Mouse (Mus musculus): Measurements from ENCODE around the gene Nos1ap.

Gene Nos1ap

DNA sequence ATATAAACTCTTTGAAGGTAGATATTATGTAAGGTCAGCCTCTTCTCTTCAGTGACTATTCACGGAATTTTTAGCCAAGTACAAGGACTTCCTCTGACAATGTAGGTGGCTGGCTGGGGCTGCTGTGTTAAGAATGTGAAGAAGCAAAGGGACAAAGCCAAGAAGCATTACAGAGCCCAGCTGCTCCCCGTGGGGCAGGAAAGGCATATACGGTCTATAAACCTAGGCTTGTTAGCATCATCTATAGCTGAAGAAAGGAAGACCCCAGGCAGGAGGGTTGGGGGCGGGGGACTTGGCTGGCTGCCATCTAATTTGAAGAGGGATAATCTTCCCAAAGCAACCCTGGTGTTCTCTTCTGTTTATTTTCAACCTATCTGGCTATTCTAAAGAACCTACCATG, 180.6 kb downstream of the Nos1ap start:
- no peak for DNase-seq

DNA sequence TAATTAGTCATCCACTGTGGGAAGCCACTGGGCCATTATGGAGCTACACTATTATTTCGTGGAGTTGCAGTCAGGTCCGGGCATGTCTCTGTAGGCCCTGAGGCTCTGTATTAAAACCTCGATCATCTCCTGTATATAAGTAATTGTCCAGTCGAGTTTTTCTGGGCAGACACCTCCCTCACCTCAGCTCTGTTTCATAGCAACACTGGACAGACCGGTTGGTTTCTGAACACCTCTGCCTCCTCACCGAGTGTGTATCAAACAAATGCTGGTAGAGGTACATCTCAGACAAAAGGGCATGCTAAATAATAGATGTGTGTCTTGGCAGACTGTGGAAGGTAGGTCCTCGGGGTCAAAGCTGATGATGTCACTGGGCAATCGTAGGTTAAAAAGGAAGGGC, 182.7 kb downstream of the Nos1ap start:
- no peak for DNase-seq

DNA sequence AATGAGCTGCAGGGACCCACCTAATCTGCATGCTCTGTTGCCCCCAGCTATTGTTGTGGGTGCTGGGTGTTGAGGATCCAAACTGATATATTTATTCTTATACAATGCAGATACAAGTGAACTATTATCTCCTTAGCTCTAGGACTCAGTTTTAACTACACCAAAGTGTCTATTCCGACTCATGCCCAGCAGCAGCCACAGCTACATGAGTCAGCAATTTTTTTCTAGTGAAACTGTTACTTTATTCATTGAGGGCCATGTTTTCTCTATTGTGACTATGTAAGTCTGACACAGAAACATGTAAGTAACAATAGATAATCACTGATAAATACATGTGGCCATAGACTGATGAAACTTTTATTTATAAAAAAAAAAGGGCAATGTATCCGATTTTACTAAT, 184.5 kb downstream of the Nos1ap start:
- no peak for DNase-seq

DNA sequence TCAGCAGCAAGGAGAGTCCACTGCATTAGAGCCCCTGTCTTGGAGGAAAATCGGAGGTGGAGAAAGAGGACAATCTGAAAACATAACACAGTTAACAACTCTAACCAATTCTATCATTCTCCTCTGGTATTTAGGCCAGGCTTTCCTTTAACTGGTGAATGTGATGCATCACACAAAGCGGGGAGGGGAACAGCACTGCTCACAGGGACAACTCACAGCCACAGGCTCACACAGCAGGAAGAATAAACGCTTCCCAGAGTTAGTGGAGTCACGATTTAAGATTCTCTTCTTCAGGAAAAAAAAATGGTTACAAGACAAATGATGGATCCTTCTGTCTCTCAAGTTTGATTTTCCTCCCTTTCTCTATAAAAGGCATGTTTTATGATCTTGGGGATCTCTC, 187.0 kb downstream of the Nos1ap start:
- DNase-seq: no peak

DNA sequence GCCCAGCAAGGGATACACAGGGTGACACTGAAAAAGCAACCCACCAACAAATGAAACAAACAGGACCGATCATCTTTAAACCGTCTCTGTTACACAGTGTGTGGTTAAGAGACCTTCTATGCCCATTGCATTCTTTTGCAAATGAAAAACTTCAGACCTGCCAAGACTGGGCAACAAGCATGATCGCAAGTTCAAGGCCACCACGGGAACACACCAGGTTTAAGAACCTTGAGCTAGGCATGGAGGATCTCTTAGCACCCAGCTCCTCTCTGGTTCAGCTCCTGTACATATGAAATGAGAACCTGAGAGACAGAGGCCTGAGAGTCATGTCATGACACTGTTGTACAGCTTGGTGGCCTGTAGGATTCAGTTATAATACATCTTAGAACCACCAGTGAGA, 190.8 kb downstream of the Nos1ap start:
- DNase-seq: no peak

DNA sequence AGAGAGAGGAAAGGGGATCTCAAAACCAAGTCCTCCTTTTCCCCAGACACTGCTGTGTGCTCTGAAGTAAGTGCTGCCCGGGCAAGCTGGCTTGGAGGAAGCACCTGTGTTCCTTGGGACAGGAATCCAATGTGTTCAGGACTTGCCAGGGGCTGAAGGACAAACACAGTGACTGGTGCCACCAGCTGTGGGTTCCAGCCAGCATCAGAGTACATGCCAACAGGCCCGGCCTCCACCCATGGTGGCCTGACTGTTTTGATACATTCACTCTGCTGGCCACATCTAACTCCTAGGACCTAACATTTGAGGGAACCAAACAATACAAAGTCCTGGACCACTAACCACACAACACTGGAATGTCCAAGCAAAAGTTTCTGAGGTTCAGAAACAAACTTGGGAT, 194.6 kb downstream of the Nos1ap start:
- no peak for DNase-seq

DNA sequence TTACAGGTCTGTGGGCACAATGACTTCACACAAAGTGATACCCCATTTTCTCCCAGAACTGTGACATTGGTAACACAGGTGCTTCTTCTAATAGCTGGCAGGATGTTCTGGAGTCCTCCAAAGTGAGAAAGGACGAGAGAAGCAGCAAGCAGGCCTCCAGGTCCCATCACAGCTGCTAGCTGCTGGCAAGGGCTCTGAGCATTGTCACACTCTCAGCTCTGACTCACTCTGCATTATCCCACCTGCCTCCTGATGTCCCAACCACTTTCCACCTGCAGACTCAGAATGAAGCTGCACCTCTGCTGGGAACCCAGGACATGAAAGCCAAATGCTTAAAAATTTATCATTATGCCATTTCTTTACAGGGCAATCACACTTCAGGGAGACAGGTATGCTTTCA, 195.0 kb downstream of the Nos1ap start:
- DNase-seq: no peak

DNA sequence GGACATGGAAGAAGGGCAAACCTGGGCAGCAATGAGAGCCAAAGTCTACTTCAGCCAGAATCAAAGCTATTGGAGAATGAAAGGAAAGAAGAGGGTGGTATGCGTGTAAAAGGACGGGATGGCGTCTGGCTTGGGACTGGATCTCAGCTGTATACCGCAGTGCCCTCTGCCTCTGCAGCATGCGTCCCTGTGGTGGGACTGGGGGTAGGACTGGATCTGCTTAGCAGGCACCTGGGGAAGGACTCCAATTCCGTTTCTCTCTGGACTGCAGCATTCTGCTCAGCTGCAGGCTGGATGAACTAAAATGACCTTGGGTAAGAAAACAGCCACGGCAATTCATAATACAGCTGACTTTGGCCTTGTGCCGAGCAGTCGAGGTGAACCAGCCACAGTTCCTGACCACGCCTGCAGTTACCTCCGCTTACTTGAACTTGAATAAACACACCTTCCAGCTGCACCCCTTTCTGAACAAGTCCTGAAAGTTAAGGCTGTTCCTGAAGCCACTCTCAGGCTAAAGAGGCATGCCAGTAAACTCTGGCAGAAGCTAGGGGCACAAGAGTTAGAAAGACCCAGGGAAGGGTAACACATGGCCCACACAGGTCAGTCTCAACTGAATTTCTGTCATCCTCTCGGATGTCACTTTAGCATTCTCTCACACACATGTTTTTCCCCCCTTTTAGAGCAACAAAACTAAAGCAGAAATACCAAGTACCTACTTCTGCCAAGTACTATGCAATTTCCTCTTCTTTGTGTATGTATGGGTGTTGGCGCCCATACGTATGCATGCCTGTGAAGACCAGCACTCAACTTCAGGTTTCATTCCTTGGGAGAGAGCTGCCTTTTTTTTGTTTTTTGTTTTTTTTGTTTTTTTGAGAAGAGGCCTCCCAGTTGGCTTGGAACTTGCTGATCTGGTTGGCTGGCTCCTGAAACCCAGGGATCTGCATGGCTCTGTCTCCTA, 196.6 kb downstream of the Nos1ap start:
- DNase-seq: no peak

DNA sequence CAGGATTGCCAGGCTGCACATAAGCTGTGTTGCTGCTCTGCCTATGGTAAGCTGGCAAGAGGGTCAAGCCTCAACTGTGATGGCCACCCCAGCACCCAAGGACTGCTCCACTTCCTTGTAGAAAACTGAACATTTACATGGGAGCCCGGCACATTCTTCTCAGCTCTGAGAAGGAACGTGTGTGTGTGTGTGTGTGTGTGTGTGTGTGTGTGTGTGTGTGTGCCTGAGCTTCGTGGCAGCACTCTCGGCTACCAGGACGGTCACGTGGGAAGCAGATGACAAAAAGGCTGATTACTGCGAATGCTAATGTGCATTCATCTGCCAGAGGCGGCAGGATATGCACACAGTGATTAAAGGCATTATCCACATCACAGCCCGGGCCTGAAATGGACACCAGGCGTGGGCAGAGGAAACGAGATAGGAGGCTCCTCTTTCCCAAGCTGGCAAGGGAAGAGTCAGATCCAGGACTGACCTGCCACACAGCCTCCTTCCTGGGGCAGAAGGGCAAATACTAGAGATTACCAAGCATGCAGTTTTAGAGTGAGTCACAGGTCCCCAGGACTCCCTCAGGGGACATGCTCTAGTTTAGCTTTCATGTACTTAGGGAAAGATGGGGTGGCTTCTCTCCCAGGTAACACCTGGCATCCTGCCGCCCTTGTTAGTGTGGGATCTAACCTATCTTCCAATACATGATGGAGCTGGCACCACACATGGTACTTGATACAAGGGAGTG, 202.3 kb downstream of the Nos1ap start:
- DNase-seq: no peak

DNA sequence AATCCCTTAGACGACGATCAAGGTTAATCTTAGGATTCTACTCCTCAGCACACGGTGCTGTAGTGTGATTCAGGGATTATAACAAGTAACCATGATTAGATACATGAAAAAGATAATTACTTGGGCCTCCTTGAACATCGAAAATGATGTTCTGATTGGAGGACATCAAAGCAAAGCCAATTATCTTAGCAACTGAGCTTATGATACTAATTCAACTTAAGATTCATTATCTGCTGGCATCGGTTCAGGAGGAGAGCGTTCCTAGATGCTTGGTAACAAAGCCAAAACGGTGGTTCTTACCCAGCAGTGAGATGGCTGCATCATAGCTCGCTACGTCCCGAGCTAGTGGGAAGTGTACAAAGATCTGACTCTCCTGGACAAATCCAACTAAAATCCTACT, 204.2 kb downstream of the Nos1ap start:
- DNase-seq: no peak

DNA sequence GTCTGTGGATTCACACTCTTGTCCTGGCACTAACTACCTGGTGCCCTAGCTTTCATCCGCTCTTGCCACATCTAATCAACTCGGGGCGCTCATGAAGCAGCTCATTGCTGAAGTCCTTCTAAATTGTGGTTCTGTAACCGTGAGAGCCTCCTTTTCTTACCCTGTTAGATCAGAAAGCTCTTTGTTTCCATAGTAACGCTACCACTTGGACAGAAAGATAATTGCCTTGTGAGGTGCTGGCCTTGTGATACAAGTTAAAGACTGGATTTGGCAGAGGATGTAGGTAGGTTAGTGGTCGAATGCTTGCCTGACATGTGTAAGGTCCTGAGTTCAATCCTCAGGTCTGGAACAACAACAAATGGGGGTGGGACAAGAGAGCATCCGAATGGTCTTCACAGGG, 206.1 kb downstream of the Nos1ap start:
- no peak for DNase-seq

DNA sequence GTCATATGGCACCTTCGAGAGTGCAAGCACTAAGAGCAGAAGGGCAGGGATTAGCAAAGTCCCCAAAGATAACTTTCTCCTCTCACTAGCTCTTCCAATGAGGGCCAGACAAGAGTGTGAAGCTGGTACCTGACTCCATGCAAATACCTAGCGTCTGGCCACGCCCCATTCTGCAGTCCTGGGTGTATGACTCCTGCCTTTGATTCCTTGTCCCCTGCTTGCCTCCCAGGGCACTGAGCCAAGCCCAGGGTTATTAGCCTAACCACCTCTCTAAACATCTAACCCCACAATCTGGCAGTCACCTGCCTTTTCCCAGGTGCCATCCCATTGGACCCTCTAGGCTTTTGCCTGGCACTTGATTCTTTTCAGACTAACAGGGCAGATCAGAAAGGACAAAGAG, 208.2 kb downstream of the Nos1ap start:
- no peak for DNase-seq

DNA sequence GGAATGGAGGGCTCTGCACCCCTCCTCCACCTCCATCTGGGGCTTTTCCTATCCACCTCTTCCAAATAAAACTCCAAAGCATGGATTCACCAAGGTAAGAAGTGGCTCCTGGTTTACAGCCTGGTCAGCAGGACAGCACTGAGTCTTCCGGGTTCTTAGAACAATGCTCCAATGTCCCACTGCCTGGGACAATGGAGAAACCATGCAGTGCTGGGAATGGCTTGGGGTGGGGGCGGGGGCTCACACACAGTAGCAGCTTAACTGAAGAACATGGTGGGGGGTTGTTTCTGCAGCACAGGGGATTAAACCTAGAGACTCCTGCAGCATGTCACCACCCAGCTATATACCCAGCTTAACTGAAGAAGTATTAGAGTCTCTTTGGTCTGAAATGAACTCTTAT, 209.2 kb downstream of the Nos1ap start:
- DNase-seq: no peak

DNA sequence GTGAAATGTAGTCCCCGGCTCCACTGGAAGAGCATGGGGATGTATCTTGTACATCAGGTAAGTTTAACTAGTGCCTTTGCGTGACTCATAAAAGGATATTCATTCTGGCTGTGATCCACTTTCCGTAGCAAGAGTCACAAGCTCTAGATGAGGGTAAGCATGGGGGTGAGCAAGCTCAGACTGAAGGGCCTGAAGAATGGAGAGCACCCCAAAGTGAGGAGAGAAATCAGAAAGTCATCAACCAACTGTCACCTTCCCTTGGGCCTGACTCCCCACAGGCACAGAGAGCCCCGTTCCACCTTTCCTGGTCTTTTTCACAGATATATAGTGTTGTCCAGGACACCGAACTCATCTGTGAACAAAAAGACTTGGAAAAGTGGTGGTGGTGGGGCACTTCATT, 213.9 kb downstream of the Nos1ap start:
- DNase-seq: no peak

DNA sequence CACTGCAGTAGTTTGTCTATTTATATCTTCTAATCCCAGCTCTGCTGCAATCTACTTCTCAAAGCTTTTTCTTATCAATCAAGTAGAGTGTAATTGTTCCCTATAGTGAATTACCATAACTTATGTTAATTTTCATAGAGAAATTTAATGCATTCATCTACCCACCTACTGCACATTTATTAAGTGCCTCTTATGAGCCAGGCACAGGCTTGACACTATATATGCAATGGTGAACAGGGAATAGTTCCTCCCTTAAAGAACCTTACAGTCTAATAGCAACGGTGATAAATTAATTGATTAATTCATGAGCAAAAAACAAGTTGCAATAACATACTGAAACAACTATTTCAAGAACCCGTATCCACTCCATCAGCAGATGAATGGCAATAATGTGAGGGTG, 215.9 kb downstream of the Nos1ap start:
- no peak for DNase-seq

DNA sequence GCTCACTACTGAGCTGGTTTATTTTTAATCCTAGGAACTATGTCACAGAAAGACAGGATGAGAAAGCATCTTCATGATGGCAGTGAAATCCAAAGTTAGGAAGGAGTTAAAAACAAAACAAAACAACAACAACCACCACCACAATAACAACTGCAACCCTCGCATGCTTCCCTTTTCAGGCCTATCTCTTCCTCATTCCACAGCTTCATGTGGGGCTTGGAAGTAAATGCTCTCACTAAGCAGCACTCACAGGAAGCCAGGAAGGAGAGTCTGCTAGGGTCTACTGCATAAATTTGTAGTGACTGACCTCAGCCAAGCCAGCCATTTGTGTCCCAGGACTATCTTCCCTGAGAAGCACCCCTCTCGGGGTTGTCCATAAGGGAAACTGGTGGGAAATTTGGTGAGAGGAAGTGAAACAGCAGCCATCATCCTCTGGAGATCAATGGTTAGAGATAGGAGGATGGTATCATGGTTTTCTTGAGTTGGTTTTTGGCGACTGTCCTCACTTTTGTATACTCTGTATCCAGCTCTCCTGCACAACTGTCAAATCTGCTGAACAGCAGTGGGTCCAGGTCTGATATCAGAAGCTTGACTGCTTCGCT, 218.4 kb downstream of the Nos1ap start:
- no peak for DNase-seq

DNA sequence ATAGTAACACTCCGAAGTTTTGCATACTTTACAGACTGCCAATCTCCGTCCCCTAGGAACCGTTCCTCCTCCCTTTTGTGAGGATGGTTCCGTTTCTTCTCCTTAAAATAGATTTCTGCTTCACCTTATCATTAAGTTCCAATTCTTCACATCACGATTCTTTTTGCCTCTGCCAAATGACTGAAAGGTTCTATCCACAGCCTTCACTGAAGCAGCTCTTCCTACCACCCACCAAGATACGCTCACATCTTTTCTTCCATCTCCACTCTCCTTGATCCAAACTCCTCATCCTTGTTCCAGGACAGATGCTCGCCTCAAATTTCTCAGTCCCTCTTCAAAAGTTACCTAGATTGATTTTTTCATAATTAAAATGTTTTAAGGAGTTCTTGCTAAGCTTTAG, 220.8 kb downstream of the Nos1ap start:
- no peak for DNase-seq

DNA sequence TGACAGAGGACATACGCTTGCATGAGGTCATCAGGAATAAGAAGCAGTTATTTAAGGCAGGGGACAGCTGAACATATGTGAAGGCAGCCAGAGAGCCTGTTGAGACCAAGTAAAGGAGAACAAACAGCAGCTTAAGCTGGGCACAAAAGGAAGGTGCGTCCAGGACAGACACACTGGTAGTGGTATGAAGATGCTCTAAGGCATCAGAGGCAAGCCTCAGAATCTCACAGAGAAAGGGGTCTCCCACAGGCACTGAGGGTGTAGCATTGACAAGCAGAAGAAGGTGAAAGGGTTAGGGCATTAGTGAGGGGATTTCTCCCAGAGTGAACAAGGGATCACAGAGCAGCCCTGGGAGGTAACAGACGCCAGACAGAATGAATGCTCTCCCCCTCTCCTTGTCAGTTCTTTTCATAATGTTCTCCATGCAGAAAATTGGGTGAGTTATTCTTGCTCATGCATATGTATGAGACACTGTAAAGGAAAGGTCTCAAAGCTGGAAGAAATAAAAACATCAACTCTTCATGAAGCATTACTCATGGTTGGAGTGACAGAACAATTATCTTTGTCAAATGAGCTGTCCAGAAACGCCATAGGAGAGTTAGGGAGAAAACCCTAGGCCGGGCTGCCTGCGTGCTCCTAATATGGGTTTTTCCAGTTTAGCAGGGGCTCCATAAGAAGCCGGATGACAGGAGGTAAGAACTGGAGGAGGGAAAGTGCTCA, 222.5 kb downstream of the Nos1ap start:
- no peak for DNase-seq

DNA sequence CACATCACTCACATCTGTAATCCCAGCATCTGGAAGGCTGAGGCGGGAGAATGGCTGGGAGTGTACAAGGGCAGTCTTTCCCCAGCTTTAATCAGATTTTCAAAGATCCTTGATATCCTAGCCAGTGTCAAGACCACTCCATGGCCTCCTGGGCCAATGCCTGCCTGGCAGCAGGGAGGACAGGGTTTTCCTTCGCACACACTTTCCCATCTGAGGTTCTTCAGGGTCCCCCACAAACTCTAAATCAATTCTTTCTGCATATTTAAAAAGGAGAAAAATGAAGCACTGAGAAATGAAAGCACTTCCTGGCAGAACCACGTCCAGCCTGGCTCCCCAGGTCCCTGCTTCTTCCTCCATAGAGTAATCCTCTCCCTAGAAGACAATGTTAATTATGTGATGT, 225.9 kb downstream of the Nos1ap start:
- no peak for DNase-seq

DNA sequence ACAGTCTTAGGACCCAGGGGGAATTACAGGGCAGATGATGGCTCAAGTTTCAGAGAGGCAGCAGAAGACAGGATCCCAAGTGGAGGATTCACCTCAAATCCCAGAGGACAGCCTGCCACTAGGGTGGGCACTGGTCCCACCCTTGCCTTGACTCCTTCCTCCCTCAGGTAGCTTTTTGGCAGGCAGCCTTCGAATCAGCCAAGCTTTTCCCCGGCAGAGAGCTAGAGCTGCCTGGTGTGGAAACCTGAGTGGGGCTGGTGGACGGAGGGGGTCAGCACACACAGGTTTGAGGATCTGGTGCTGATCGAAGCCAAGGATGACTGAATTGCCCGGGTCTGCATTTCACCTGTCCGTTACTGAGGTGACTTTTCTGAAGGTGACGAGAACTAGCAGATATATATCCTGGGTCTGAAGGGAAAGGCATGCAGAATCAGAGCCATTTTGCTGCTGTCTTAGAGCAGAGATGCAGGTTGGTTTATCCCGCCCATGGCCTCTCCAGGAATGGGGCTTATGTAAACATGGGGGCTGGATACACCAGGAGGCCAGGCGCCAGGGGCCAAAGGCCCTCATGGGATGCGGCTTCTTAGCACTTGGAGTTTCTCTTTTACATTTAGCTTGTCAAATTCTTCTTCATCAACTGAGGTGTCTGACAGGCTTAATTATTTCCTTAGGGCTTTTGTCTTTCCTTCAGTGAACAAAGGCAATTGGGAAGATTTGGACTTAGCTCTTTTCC, 229.3 kb downstream of the Nos1ap start:
- no peak for DNase-seq

DNA sequence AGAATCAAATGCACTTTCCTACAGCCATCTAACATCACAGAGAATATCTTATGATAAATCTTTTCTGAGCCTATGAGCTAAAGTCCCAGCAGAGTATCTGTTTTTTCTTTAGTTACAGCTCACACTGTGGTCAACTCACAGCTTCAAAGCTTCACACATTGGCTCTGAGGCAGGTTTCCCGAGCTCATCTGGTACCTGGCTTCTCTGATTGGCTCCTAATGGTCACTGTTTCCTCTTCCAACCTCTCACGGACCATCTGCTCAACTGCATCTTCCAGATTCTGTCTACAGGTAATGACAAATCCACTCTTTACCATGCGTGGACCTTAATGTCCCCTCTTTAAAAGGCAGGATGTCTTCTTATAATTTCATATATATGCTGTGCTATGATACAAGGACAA, 236.3 kb downstream of the Nos1ap start:
- DNase-seq: no peak

DNA sequence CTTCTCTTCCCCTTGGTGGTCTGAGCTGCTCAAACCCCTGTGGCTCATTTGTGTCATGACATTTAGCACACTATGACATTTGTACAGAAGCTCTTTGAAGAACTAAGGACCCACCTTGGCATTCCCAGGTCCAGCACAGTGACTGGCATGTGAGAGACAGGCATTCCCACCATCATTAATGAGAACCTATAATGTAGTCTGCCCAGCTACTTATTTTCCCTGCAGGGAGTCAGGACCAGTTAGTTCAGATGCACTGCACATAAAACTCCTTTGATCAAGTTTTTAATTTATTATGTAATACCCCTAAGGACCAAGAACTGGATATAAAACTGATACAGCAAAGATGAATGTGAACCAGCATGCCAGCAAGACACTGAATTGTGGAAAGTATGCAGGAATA, 238.6 kb downstream of the Nos1ap start:
- no peak for DNase-seq

DNA sequence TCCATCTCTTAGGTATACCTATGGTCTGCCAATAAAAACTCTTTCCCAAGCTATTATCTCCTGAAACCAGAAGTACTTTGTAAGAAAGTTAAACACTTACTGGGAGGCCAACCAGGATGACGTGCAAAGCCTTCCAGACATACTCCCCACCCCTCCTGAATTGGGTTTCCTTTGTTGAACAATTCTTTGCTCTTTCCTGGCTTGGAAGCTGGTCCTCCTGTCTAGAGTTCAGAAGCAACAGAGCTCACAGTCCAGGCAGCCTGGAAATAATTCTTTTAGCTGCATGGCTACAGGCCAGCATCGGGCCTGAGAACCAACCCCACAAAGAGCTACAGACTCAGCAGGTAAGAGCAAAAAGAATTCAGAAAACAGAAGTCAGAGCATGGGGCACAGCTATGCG, 243.4 kb downstream of the Nos1ap start:
- DNase-seq: no peak

Measured in spleen, adult 18-20 months (tissue).